Mouse (Mus musculus): ENCODE measurements around the gene Smpd2. TPM values are rescaled to one million over a fixed set of nuclear protein-coding genes. Genes with fewer than 3 reads are reported as not detected.
A peak's percentile ranks its signal among the peaks of the same experiment; 100 is the strongest.
"Not testable (repeated sequence)": the region's sequence is repeated elsewhere in the genome, so short reads cannot be mapped to it uniquely, and the experiment has no call there.

Gene Smpd2
- polyA plus RNA-seq, 1 experiment from 2014 or later = 36.5 TPM

DNA sequence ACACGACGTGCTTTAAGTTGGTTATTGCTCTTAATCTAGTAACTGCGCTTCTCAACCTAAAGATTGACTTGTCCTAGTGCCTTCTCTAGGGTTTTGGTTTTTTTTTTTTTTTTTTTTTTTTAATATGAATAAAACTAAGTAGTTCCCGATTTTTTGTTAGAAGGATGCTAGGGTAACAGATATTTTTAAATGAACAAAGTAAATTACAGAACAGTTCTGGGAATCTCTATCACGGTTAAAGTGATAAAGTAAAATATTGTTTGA lies 30.2 kb upstream of the Smpd2 start:
- H3K4me2 ChIP-seq (ENCODE audit: low read length) = peak overlapping the region; percentile 78
- no peak overlapping the region for H3K27ac ChIP-seq (ENCODE audit: low read length)
- H3K36me3 ChIP-seq (ENCODE audit: control insufficient read depth, insufficient read depth, low read length) = 0 out of 2 replicates have a peak, but pooled peaks cover under 1% of the 10 kb centered on the region
- peak overlapping the region; percentile 89; the same call in 1 of the 2 replicates for H3K9ac ChIP-seq (ENCODE audit: low read depth, low read length)
- 4% methylated on average over 5 of the region's 5 CpGs for WGBS
- ATAC-seq = no peak
- H3K4me3 ChIP-seq (ENCODE audit: low read depth, low read length) = peak overlapping the region; percentile 91
- no peaks in the 10 kb centered on the region for H3K9me3 ChIP-seq (replicated peaks; ENCODE audit: control insufficient read depth, low read length, poor library complexity, severe bottlenecking)
- peaks cover 20% of the 10 kb centered on the region for H3K4me1 ChIP-seq (ENCODE audit: control insufficient read depth, insufficient read depth, low read length)
- no peaks in the 10 kb centered on the region for H3K27me3 ChIP-seq (ENCODE audit: control insufficient read depth, insufficient read depth, low read depth, low read length)

DNA sequence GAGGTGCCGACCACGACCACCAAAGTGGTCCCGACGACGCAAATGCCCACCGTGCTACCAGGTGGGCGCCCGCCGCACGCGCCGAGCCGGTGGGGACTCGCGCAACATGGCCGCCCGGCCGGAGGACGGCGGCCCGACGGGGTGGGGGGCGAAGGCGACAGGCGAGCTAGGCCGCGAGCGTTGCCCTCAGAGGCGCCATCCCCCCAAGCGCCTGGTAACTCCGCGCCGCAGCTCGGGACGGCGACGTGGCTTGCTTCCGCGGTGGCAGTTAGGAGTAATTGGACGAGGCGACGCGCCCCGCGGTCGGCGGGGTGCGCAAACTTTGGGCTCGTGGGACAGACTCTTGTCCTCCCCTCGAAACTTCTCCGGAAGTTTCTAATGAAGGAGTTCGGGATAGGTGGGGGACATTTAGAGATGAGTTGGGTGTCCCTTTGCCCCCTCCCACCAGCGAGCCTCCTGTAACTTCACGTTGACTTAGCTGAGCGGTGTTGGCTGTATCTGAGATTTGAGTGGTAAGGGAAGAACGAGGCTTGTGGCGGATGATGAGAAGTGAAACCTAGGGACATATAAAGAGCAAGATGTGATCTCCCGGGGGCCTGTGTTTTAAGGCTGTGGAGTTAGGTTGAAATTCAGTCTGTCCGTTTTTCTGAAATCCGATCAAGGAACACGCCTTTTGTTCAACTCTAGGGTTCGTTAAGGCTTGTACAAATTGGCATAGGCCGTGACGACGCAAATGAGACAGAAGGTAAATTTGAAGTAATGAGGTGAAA lies 29.7 kb upstream of the Smpd2 start:
- no peaks in the 10 kb centered on the region for H3K9me3 ChIP-seq (replicated peaks; ENCODE audit: control insufficient read depth, low read length, poor library complexity, severe bottlenecking)
- peak overlapping the region; percentile 91 for H3K4me3 ChIP-seq (ENCODE audit: low read depth, low read length)
- H3K4me2 ChIP-seq (ENCODE audit: low read length) = peak overlapping the region; percentile 78
- under 1% methylated on average over 65 of the region's 65 CpGs for WGBS
- no peaks in the 10 kb centered on the region for H3K27me3 ChIP-seq (ENCODE audit: control insufficient read depth, insufficient read depth, low read depth, low read length)
- H3K27ac ChIP-seq (ENCODE audit: low read length) = peak overlapping the region; percentile 100
- peak; percentile 12 for ATAC-seq
- H3K36me3 ChIP-seq (ENCODE audit: control insufficient read depth, insufficient read depth, low read length) = no peaks in the 10 kb centered on the region
- peak overlapping the region; percentile 89 for H3K9ac ChIP-seq (ENCODE audit: low read depth, low read length)
- H3K4me1 ChIP-seq (ENCODE audit: control insufficient read depth, insufficient read depth, low read length) = peaks cover 20% of the 10 kb centered on the region

DNA sequence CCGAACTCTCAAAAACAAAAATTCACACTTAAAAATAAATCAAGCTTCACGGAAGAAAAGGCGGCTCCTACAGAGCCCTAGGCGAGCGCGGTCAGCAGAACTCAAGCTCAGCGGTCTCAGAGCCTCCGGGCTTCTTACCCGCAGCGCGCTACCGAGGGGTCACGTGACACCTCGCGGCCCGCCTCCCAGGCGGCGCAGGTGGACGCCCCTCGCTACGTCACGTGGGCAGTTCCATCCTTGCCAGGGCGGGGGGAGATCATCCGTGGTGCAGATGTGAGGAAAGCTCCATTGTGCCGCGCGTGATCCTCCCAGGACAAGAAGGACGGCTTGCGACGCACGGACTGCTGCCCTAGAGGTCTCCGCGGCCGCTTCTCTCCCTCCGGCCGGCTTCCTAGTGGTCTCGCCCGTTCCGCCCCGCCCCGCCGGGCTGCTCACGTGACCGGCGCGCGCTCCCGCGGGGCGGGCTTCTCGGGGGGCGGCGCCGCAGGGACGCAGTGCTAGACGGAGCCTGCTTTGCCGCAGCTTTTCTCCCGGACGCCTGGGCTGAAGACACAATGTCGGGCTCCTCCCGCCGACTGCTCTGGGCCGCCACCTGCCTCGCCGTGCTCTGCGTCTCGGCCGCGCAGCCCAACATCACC lies 28.9 kb upstream of the Smpd2 start, which contains the start of gene Cd164:
TSS of gene Cd164 (plus strand) at position 434 of the 638 bp plus-strand sequence.
- Histone ChIP-seq H3K36me3 (ENCODE audit: control insufficient read depth, insufficient read depth, low read length) (no peaks in the 10 kb centered on the region), H3K4me1 (ENCODE audit: control insufficient read depth, insufficient read depth, low read length) (peaks cover 20% of the 10 kb centered on the region), H3K4me3 (ENCODE audit: low read depth, low read length) (peak within 1 kb of the TSS; percentile 91), H3K27ac (ENCODE audit: low read length) (peak within 1 kb of the TSS; percentile 100), H3K27me3 (ENCODE audit: control insufficient read depth, insufficient read depth, low read depth, low read length) (no peaks in the 10 kb centered on the region), H3K4me2 (ENCODE audit: low read length) (peak within 1 kb of the TSS; percentile 78), H3K9me3 (replicated peaks; ENCODE audit: control insufficient read depth, low read length, poor library complexity, severe bottlenecking) (no peaks in the 10 kb centered on the region), H3K9ac (ENCODE audit: low read depth, low read length) (peak within 1 kb of the TSS; percentile 89)
- under 1% methylated on average over 69 of the region's 69 CpGs for WGBS
- peak; percentile 94 for ATAC-seq

DNA sequence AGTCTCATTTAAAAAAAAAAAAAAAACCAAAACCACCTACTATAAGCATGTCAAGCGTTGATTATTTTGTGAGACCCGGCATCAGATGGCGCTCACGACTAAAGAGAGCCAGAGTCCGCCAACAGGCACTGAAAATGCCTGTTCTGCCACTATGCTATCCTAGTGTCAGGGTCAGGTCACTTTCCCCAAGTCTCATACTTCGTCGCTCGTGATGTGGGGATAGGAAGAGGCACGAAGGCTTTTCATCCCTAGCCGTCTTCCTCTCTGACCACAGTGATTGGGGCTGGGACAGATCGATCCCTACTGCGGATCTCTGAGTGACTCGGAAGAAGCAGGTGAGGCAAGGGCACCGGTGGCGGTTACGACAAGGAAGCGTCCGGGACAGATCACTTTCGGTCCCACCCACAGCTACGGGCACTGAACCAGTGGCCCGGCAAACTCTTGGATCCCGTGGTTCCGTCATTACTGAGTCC lies 28.4 kb upstream of the Smpd2 start:
- no peaks in the 10 kb centered on the region for H3K36me3 ChIP-seq (ENCODE audit: control insufficient read depth, insufficient read depth, low read length)
- H3K4me3 ChIP-seq (ENCODE audit: low read depth, low read length) = peak overlapping the region; percentile 91
- ATAC-seq = peak; percentile 76
- H3K27me3 ChIP-seq (ENCODE audit: control insufficient read depth, insufficient read depth, low read depth, low read length) = no peaks in the 10 kb centered on the region
- H3K9ac ChIP-seq (ENCODE audit: low read depth, low read length) = peak overlapping the region; percentile 89
- peaks cover 20% of the 10 kb centered on the region for H3K4me1 ChIP-seq (ENCODE audit: control insufficient read depth, insufficient read depth, low read length)
- no peaks in the 10 kb centered on the region for H3K9me3 ChIP-seq (replicated peaks; ENCODE audit: control insufficient read depth, low read length, poor library complexity, severe bottlenecking)
- H3K27ac ChIP-seq (ENCODE audit: low read length) = peak overlapping the region; percentile 100
- H3K4me2 ChIP-seq (ENCODE audit: low read length) = peak overlapping the region; percentile 78
- under 1% methylated on average over 23 of the region's 23 CpGs for WGBS

DNA sequence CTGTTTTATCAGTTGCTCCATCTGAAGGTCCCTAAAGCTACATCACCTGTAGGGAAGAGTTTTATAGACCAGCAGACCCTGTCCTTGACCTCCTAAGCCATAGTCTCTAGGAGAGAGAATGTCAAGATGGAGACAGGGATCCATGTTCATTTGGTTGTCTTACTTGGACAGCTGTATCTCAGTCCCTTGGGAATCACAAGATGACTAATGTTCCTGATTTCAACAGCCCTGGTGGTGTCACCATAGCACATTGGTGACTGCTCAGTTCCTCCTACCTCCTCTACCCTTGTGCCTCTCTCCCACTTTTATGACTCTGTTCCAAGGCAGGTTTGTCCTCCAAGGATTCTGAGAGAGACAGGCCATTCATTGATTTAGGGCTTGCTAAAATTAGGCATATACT lies 24.8 kb upstream of the Smpd2 start:
- no peaks in the 10 kb centered on the region for H3K9me3 ChIP-seq (replicated peaks; ENCODE audit: control insufficient read depth, low read length, poor library complexity, severe bottlenecking)
- no peak overlapping the region for H3K27ac ChIP-seq (ENCODE audit: low read length)
- no peaks in the 10 kb centered on the region for H3K27me3 ChIP-seq (ENCODE audit: control insufficient read depth, insufficient read depth, low read depth, low read length)
- ATAC-seq = no peak
- no peak overlapping the region for H3K9ac ChIP-seq (ENCODE audit: low read depth, low read length)
- no peak overlapping the region for H3K4me3 ChIP-seq (ENCODE audit: low read depth, low read length)
- H3K36me3 ChIP-seq (ENCODE audit: control insufficient read depth, insufficient read depth, low read length) = no peaks in the 10 kb centered on the region
- H3K4me2 ChIP-seq (ENCODE audit: low read length) = no peak overlapping the region
- no peaks in the 10 kb centered on the region; the same call in 1 of the 2 replicates for H3K4me1 ChIP-seq (ENCODE audit: control insufficient read depth, insufficient read depth, low read length)

DNA sequence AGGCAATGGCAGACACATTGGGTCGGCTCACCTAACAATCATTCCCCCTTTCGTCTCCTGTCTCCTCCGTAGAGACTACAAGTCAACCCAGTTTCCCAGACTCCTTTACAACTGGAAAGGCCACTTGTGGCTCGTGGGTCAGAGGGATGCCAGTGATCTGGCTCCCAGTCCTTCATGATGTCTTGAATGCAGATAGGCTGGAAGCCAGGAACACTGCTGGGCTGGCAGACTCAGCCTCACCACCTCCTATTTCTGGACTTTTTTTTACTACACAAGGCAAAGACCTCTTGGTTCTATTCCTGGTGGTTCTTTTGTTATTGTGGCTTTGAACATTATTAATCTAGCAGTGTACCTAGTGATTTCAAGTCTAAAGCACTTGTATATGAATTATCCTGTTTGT lies 24.1 kb upstream of the Smpd2 start:
- H3K4me1 ChIP-seq (ENCODE audit: control insufficient read depth, insufficient read depth, low read length) = no peaks in the 10 kb centered on the region; the same call in 1 of the 2 replicates
- no peaks in the 10 kb centered on the region for H3K27me3 ChIP-seq (ENCODE audit: control insufficient read depth, insufficient read depth, low read depth, low read length)
- H3K4me2 ChIP-seq (ENCODE audit: low read length) = no peak overlapping the region
- no peak overlapping the region for H3K9ac ChIP-seq (ENCODE audit: low read depth, low read length)
- WGBS = 81% methylated on average over 4 of the region's 4 CpGs
- H3K9me3 ChIP-seq (replicated peaks; ENCODE audit: control insufficient read depth, low read length, poor library complexity, severe bottlenecking) = no peaks in the 10 kb centered on the region
- no peaks in the 10 kb centered on the region for H3K36me3 ChIP-seq (ENCODE audit: control insufficient read depth, insufficient read depth, low read length)
- no peak overlapping the region for H3K4me3 ChIP-seq (ENCODE audit: low read depth, low read length)
- no peak for ATAC-seq
- H3K27ac ChIP-seq (ENCODE audit: low read length) = no peak overlapping the region

DNA sequence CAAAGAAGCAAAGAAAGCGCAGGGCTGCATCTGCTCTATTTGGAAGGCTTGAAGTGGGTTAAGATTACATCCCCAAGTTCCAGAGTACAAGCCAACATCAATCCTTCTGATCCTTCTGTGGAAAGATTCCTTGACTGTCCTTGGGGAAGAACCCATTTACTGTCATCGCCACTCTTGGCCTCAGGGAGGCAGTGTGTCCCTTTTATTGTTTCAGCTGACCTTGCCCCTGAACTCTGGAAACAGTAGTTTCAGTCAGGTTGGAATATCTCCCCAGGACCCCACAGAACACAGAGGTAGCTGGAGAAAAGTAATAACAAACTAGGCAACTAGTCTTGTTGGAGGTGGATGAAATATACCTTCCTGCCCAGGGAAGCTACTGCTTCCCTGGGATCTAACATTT lies 19.0 kb upstream of the Smpd2 start:
- H3K4me1 ChIP-seq (ENCODE audit: control insufficient read depth, insufficient read depth, low read length) = no peaks in the 10 kb centered on the region
- H3K27ac ChIP-seq (ENCODE audit: low read length) = no peak overlapping the region
- no peak overlapping the region for H3K4me2 ChIP-seq (ENCODE audit: low read length)
- H3K27me3 ChIP-seq (ENCODE audit: control insufficient read depth, insufficient read depth, low read depth, low read length) = no peaks in the 10 kb centered on the region
- no peaks in the 10 kb centered on the region for H3K9me3 ChIP-seq (replicated peaks; ENCODE audit: control insufficient read depth, low read length, poor library complexity, severe bottlenecking)
- no peaks in the 10 kb centered on the region for H3K36me3 ChIP-seq (ENCODE audit: control insufficient read depth, insufficient read depth, low read length)
- H3K9ac ChIP-seq (ENCODE audit: low read depth, low read length) = no peak overlapping the region
- H3K4me3 ChIP-seq (ENCODE audit: low read depth, low read length) = no peak overlapping the region
- WGBS = 35% methylated on average over 2 of the region's 2 CpGs
- no peak for ATAC-seq

DNA sequence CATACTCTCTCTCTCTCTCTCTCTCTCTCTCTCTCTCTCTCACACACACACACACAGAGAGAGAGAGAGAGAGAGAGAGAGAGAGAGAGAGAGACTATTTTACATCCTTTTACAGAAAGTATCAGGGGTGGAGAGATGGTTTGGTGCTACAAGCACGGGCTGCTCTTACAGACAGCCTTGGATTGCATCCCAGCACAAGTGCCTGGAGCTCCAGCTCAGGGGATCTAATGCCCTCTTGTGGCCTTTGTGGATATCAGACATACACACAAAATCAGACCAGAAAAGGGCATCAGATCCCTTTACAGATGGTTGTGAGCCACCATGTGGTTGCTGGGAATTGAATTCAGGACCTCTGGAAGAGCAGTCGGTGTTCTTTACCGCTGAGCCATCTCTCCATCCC lies 15.3 kb upstream of the Smpd2 start:
- H3K9ac ChIP-seq (ENCODE audit: low read depth, low read length); H3K4me2 ChIP-seq (ENCODE audit: low read length); H3K27me3 ChIP-seq (ENCODE audit: control insufficient read depth, insufficient read depth, low read depth, low read length); H3K9me3 ChIP-seq (replicated peaks; ENCODE audit: control insufficient read depth, low read length, poor library complexity, severe bottlenecking); H3K27ac ChIP-seq (ENCODE audit: low read length); H3K4me3 ChIP-seq (ENCODE audit: low read depth, low read length); H3K4me1 ChIP-seq (ENCODE audit: control insufficient read depth, insufficient read depth, low read length); H3K36me3 ChIP-seq (ENCODE audit: control insufficient read depth, insufficient read depth, low read length): not testable (repeated sequence)
- WGBS = 3% methylated on average over 3 of the region's 3 CpGs
- peak; percentile 81; the same call in 1 of the 2 replicates for ATAC-seq

DNA sequence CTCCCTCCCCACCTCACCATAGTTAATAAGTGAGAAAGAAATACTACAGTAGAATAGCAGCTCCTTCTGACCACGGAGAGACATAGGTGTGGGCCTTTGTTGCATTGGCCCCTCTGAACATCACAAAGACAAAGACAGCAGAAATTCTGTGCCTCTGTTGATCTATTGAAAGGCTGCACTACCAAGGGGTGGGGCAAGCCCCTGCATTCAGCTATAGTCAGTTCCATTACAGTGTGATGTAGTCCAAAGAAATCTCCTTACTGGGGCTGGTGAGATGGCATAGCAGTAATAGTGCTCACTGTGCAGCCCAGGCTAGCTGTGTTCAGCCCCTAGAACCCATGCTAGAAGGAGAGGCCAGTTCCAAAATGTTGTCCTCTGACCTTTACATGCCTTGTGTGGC lies 14.8 kb upstream of the Smpd2 start:
- Histone ChIP-seq H3K27ac (ENCODE audit: low read length) (no peak overlapping the region), H3K4me1 (ENCODE audit: control insufficient read depth, insufficient read depth, low read length) (no peaks in the 10 kb centered on the region), H3K4me3 (ENCODE audit: low read depth, low read length) (no peak overlapping the region), H3K9ac (ENCODE audit: low read depth, low read length) (no peak overlapping the region), H3K4me2 (ENCODE audit: low read length) (no peak overlapping the region), H3K9me3 (replicated peaks; ENCODE audit: control insufficient read depth, low read length, poor library complexity, severe bottlenecking) (no peaks in the 10 kb centered on the region), H3K27me3 (ENCODE audit: control insufficient read depth, insufficient read depth, low read depth, low read length) (no peaks in the 10 kb centered on the region), H3K36me3 (ENCODE audit: control insufficient read depth, insufficient read depth, low read length) (no peaks in the 10 kb centered on the region)
- peak; percentile 28; the same call in 1 of the 2 replicates for ATAC-seq
- WGBS = 79% methylated on average over 1 of the region's 1 CpGs
